Mouse (Mus musculus): ENCODE results near the gene Zfp275. TPM values are rescaled to one million over a fixed set of nuclear protein-coding genes. Genes with fewer than 3 reads are reported as not detected.

Zfp275 gene
- polyA plus RNA-seq, 1 experiment from 2014 or later, result 8.4 TPM

GRCm38 (mm10) chrX:73342068-73342467, 353 bp upstream of the Zfp275 start:
- Histone ChIP-seq H3K4me3 (ENCODE audit: low read length) (peak overlapping the region; percentile 56), H3K27ac (ENCODE audit: low read length) (no peak overlapping the region), H3K9me3 (replicated peaks; ENCODE audit: control insufficient read depth, low read length) (no peaks in the 10 kb centered on the region), H3K4me2 (ENCODE audit: low read depth, low read length) (peak overlapping the region; percentile 64), H3K9ac (ENCODE audit: low read length) (no peak overlapping the region), H3K27me3 (ENCODE audit: control insufficient read depth, insufficient read depth, low read length) (no peaks in the 10 kb centered on the region), H3K4me1 (ENCODE audit: control insufficient read depth, insufficient read depth, low read length) (peaks cover 6% of the 10 kb centered on the region; the same call in 1 of the 2 replicates), H3K36me3 (ENCODE audit: control insufficient read depth, insufficient read depth) (no peaks in the 10 kb centered on the region)
- no peak for ATAC-seq (replicated peaks; ENCODE audit: extremely low read depth, insufficient read depth, low FRiP score)
- WGBS, result 42% methylated on average over 3 of the region's 3 CpGs

- Histone ChIP-seq H3K36me3 (ENCODE audit: control insufficient read depth, insufficient read depth) (no peaks in the 10 kb centered on the region), H3K27ac (ENCODE audit: low read length) (peak overlapping the region; percentile 77), H3K27me3 (ENCODE audit: control insufficient read depth, insufficient read depth, low read length) (no peaks in the 10 kb centered on the region), H3K9me3 (replicated peaks; ENCODE audit: control insufficient read depth, low read length) (no peaks in the 10 kb centered on the region), H3K9ac (ENCODE audit: low read length) (peak overlapping the region; percentile 68), H3K4me1 (ENCODE audit: control insufficient read depth, insufficient read depth, low read length) (peaks cover 6% of the 10 kb centered on the region; the same call in 1 of the 2 replicates), H3K4me3 (ENCODE audit: low read length) (peak overlapping the region; percentile 56), H3K4me2 (ENCODE audit: low read depth, low read length) (peak overlapping the region; percentile 64)
- WGBS, result 12% methylated on average over 15 of the region's 15 CpGs
- peak; percentile 46 for ATAC-seq (replicated peaks; ENCODE audit: extremely low read depth, insufficient read depth, low FRiP score)
These were observed 717 bp downstream of the Zfp275 start for GRCm38 (mm10) chrX:73342941-73343735.

- peak overlapping the region; percentile 64 for H3K4me2 ChIP-seq (ENCODE audit: low read depth, low read length)
- no peaks in the 10 kb centered on the region for H3K27me3 ChIP-seq (ENCODE audit: control insufficient read depth, insufficient read depth, low read length)
- H3K9ac ChIP-seq (ENCODE audit: low read length), result no peak overlapping the region
- 46% methylated on average over 1 of the region's 1 CpGs for WGBS
- H3K27ac ChIP-seq (ENCODE audit: low read length), result no peak overlapping the region
- peak overlapping the region; percentile 56 for H3K4me3 ChIP-seq (ENCODE audit: low read length)
- no peaks in the 10 kb centered on the region for H3K36me3 ChIP-seq (ENCODE audit: control insufficient read depth, insufficient read depth)
- H3K9me3 ChIP-seq (replicated peaks; ENCODE audit: control insufficient read depth, low read length), result no peaks in the 10 kb centered on the region
- H3K4me1 ChIP-seq (ENCODE audit: control insufficient read depth, insufficient read depth, low read length), result peaks cover 6% of the 10 kb centered on the region; the same call in 1 of the 2 replicates
- no peak for ATAC-seq (replicated peaks; ENCODE audit: extremely low read depth, insufficient read depth, low FRiP score)
These were observed 1.4 kb downstream of the Zfp275 start for GRCm38 (mm10) chrX:73343802-73344201.

DNA sequence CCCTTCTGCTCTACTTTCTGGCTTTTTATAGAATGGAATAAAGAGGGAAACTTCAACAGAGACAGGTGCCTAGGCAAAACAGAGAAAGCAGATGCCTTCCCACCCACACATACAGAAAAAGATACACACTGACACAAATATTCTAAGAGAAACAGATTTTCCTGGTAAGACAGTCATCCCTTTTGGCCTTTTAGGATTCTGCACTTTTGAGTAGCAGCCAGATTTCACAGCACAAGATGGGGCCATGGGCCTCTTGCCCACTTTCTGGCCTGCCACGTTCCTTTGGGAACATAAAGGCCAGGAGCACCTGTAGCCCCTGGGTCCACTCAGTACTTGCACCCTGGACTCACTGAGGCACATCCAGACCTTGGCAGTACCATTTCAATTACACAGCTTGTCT, 1.9 kb downstream of the Zfp275 start:
- Histone ChIP-seq H3K4me3 (ENCODE audit: low read length) (no peak overlapping the region), H3K9ac (ENCODE audit: low read length) (no peak overlapping the region), H3K27ac (ENCODE audit: low read length) (no peak overlapping the region), H3K9me3 (replicated peaks; ENCODE audit: control insufficient read depth, low read length) (no peaks in the 10 kb centered on the region), H3K36me3 (ENCODE audit: control insufficient read depth, insufficient read depth) (no peaks in the 10 kb centered on the region), H3K27me3 (ENCODE audit: control insufficient read depth, insufficient read depth, low read length) (no peaks in the 10 kb centered on the region), H3K4me2 (ENCODE audit: low read depth, low read length) (no peak overlapping the region), H3K4me1 (ENCODE audit: control insufficient read depth, insufficient read depth, low read length) (peaks cover 6% of the 10 kb centered on the region; the same call in 1 of the 2 replicates)
- no peak for ATAC-seq (replicated peaks; ENCODE audit: extremely low read depth, insufficient read depth, low FRiP score)
- WGBS, result 63% methylated on average over 1 of the region's 1 CpGs

DNA sequence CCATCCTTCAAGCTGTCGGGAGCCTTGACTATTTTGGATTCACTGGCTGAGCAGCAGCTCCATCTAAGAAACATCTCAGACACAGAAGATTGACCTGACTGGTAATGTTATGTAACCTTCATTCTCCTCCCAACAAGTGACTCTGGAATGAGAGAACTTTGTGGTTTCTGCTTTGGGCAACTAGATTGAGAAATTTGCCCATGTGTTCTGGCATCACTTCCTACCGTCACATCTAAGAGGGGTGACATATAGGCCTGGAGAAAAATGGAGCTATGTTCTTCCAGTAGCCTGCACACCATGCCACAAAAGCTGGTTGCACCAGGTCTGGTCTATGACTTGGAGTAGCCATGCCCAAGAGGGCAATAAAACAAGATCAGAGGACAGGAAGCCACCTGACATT, 13.7 kb downstream of the Zfp275 start:
- WGBS, result 92% methylated on average over 2 of the region's 2 CpGs
- Histone ChIP-seq H3K27me3 (ENCODE audit: control insufficient read depth, insufficient read depth, low read length) (no peaks in the 10 kb centered on the region), H3K4me3 (ENCODE audit: low read length) (no peak overlapping the region), H3K27ac (ENCODE audit: low read length) (no peak overlapping the region), H3K4me2 (ENCODE audit: low read depth, low read length) (no peak overlapping the region), H3K36me3 (ENCODE audit: control insufficient read depth, insufficient read depth) (peaks cover 44% of the 10 kb centered on the region), H3K9ac (ENCODE audit: low read length) (no peak overlapping the region), H3K9me3 (replicated peaks; ENCODE audit: control insufficient read depth, low read length) (no peaks in the 10 kb centered on the region; the same call in 1 of the 2 replicates), H3K4me1 (ENCODE audit: control insufficient read depth, insufficient read depth, low read length) (no peaks in the 10 kb centered on the region)
- ATAC-seq (replicated peaks; ENCODE audit: extremely low read depth, insufficient read depth, low FRiP score), result no peak

- Histone ChIP-seq H3K9ac (ENCODE audit: low read length) (no peak overlapping the region), H3K9me3 (replicated peaks; ENCODE audit: control insufficient read depth, low read length) (no peaks in the 10 kb centered on the region; the same call in 1 of the 2 replicates), H3K4me3 (ENCODE audit: low read length) (no peak overlapping the region), H3K4me1 (ENCODE audit: control insufficient read depth, insufficient read depth, low read length) (no peaks in the 10 kb centered on the region), H3K36me3 (ENCODE audit: control insufficient read depth, insufficient read depth) (peaks cover 42% of the 10 kb centered on the region), H3K4me2 (ENCODE audit: low read depth, low read length) (no peak overlapping the region), H3K27ac (ENCODE audit: low read length) (no peak overlapping the region), H3K27me3 (ENCODE audit: control insufficient read depth, insufficient read depth, low read length) (no peaks in the 10 kb centered on the region)
- ATAC-seq (replicated peaks; ENCODE audit: extremely low read depth, insufficient read depth, low FRiP score), result no peak
- 78% methylated on average over 1 of the region's 1 CpGs for WGBS
These were observed 14.3 kb downstream of the Zfp275 start for GRCm38 (mm10) chrX:73356719-73357118.

DNA sequence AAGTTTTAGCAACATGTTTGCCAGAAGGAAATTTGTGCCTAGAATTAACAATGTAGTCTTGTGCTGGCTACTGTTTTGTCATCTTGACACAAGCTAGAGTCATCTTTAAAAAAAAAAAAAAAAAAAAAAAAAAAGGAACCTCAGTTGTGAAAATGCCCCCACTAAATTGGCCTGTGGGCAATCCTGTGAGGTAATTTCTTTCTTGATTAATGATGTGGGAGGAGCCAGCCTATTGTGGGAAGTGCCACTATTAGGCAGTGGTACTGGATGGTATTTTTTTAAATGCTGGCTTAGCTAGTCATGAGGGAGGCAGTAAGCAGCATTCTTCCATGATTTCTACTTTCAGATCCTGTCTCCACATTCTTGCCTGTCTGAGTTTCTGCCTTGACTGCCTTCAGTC, 20.9 kb downstream of the Zfp275 start:
- H3K27ac ChIP-seq (ENCODE audit: low read length), result no peak overlapping the region
- H3K27me3 ChIP-seq (ENCODE audit: control insufficient read depth, insufficient read depth, low read length), result no peaks in the 10 kb centered on the region
- no peak for ATAC-seq (replicated peaks; ENCODE audit: extremely low read depth, insufficient read depth, low FRiP score)
- H3K4me1 ChIP-seq (ENCODE audit: control insufficient read depth, insufficient read depth, low read length), result no peaks in the 10 kb centered on the region
- no peaks in the 10 kb centered on the region for H3K9me3 ChIP-seq (replicated peaks; ENCODE audit: control insufficient read depth, low read length)
- no peaks in the 10 kb centered on the region; the same call in 1 of the 2 replicates for H3K36me3 ChIP-seq (ENCODE audit: control insufficient read depth, insufficient read depth)
- H3K9ac ChIP-seq (ENCODE audit: low read length), result no peak overlapping the region
- no peak overlapping the region for H3K4me3 ChIP-seq (ENCODE audit: low read length)
- H3K4me2 ChIP-seq (ENCODE audit: low read depth, low read length), result no peak overlapping the region

GRCm38 (mm10) chrX:73384419-73384818, 42.0 kb downstream of the Zfp275 start:
- Histone ChIP-seq H3K4me3 (ENCODE audit: low read length) (no peak overlapping the region), H3K27ac (ENCODE audit: low read length) (no peak overlapping the region), H3K4me2 (ENCODE audit: low read depth, low read length) (no peak overlapping the region), H3K4me1 (ENCODE audit: control insufficient read depth, insufficient read depth, low read length) (no peaks in the 10 kb centered on the region), H3K9ac (ENCODE audit: low read length) (no peak overlapping the region), H3K9me3 (replicated peaks; ENCODE audit: control insufficient read depth, low read length) (no peaks in the 10 kb centered on the region), H3K36me3 (ENCODE audit: control insufficient read depth, insufficient read depth) (no peaks in the 10 kb centered on the region), H3K27me3 (ENCODE audit: control insufficient read depth, insufficient read depth, low read length) (no peaks in the 10 kb centered on the region; the same call in 1 of the 2 replicates)
- WGBS, result 66% methylated on average over 6 of the region's 6 CpGs
- ATAC-seq (replicated peaks; ENCODE audit: extremely low read depth, insufficient read depth, low FRiP score), result no peak

DNA sequence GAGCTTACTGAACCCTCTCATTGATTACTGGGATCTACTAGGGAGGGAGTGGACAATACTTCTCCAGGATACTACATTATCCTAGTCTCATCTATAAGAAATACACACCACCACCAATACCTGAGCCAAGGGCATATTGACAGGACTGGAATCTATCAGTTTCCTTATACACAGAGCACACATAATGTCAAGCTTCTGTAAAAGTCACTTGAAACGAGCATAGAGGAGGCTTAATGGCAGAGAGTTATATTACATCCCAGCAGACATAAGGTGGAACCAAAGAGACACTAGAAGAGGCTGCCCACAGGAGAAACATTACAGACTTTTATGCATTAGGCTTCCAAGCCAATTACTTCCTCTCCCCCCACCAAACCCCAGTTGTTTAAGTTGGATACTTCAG, 42.5 kb downstream of the Zfp275 start:
- no peak overlapping the region for H3K9ac ChIP-seq (ENCODE audit: low read length)
- 16% methylated on average over 1 of the region's 1 CpGs for WGBS
- no peak for ATAC-seq (replicated peaks; ENCODE audit: extremely low read depth, insufficient read depth, low FRiP score)
- H3K4me1 ChIP-seq (ENCODE audit: control insufficient read depth, insufficient read depth, low read length), result no peaks in the 10 kb centered on the region
- H3K36me3 ChIP-seq (ENCODE audit: control insufficient read depth, insufficient read depth), result no peaks in the 10 kb centered on the region
- H3K27ac ChIP-seq (ENCODE audit: low read length), result no peak overlapping the region
- H3K27me3 ChIP-seq (ENCODE audit: control insufficient read depth, insufficient read depth, low read length), result no peaks in the 10 kb centered on the region; the same call in 1 of the 2 replicates
- no peak overlapping the region for H3K4me2 ChIP-seq (ENCODE audit: low read depth, low read length)
- H3K9me3 ChIP-seq (replicated peaks; ENCODE audit: control insufficient read depth, low read length), result no peaks in the 10 kb centered on the region
- no peak overlapping the region for H3K4me3 ChIP-seq (ENCODE audit: low read length)

Measured in heart, embryonic 16.5 days (tissue).